In genomic region chr14:46516285-46516684, GRCm38 (mm10) we compare ENCODE assay signal across 12 mouse cellular contexts.
"Had no signal": no experiment of that assay in that cellular context is flagged by ENCODE, and none has a peak within 500 bp of the region (broad histone marks: within the 10 kb centered on the region; RNA-seq: fewer than 3 reads in every experiment).

No protein-coding gene starts in this region.

- H3K27ac ChIP-seq: intestine, embryonic 15.5 days; kidney, embryonic 15.5 days; limb, embryonic 13.5 days; liver, embryonic 15.5 days; midbrain, embryonic 13.5 days; neural tube, embryonic 12.5 days had no signal

- H3K4me3 ChIP-seq: intestine, embryonic 15.5 days; kidney, embryonic 15.5 days; limb, embryonic 13.5 days; liver, embryonic 15.5 days; lung, embryonic 15.5 days; midbrain, embryonic 13.5 days; neural tube, embryonic 12.5 days had no signal

- H3K36me3 ChIP-seq: intestine, embryonic 15.5 days; kidney, embryonic 15.5 days; limb, embryonic 13.5 days; liver, embryonic 15.5 days; lung, embryonic 15.5 days; midbrain, embryonic 13.5 days; neural tube, embryonic 12.5 days had no signal

- H3K9me3 ChIP-seq: intestine, embryonic 15.5 days; kidney, embryonic 15.5 days; limb, embryonic 13.5 days; liver, embryonic 15.5 days; lung, embryonic 15.5 days; midbrain, embryonic 13.5 days; neural tube, embryonic 12.5 days had no signal

- H3K4me1 ChIP-seq: intestine, embryonic 15.5 days; liver, embryonic 15.5 days; midbrain, embryonic 13.5 days; neural tube, embryonic 12.5 days had no signal

- H3K4me2 ChIP-seq: intestine, embryonic 15.5 days; kidney, embryonic 15.5 days; limb, embryonic 13.5 days; liver, embryonic 15.5 days; lung, embryonic 15.5 days; midbrain, embryonic 13.5 days; neural tube, embryonic 12.5 days had no signal

- H3K27me3 ChIP-seq: intestine, embryonic 15.5 days; limb, embryonic 13.5 days; liver, embryonic 15.5 days; lung, embryonic 15.5 days; midbrain, embryonic 13.5 days; neural tube, embryonic 12.5 days had no signal

- DNase-seq: kidney, adult 18-20 months; kidney, postnatal 14 days; left cerebral cortex, postnatal 4 days; thymus, adult 18-20 months; thymus, postnatal 25 days had no signal

- H3K9ac ChIP-seq: intestine, embryonic 15.5 days; kidney, embryonic 15.5 days; limb, embryonic 13.5 days; liver, embryonic 15.5 days; lung, embryonic 15.5 days; midbrain, embryonic 13.5 days; neural tube, embryonic 12.5 days had no signal

- ATAC-seq: intestine, embryonic 15.5 days; midbrain, embryonic 13.5 days had no signal
